Mouse (Mus musculus) heart, postnatal 0 days (tissue): Measurements from ENCODE around the gene Csnk1g2. TPM values are rescaled to one million over a fixed set of nuclear protein-coding genes. Genes with fewer than 3 reads are reported as not detected.

Experiments
- ATAC-seq: fragments of 200-750 bp; cut with Nextera tagmentation; 2 replicates; pipeline ENCODE4 v1.8.0; 2017; ENCODE audit warnings: low read depth, moderate number of reproducible peaks, moderate library complexity; ENCODE audit not compliant: insufficient read depth
- DNase-seq: peaks from one replicate; pipeline ENCODE4 v3.0.0-alpha.2; 2016; ENCODE audit warnings: low spot score
- H3K27ac ChIP-seq: fragments of 300-500 bp; sonication (generic); 2 replicates; pipeline ENCODE4 v1.5.1; 2014; ENCODE audit warnings: low read depth, mild to moderate bottlenecking
- H3K27me3 ChIP-seq: fragments of 300-500 bp; sonication (generic); 2 replicates; pipeline ENCODE4 v1.6.1; 2014; ENCODE audit warnings: low read length, mixed read lengths; ENCODE audit not compliant: control insufficient read depth, insufficient read depth
- H3K36me3 ChIP-seq: fragments of 300-500 bp; sonication (generic); replicated peaks from 2 replicates; pipeline ENCODE4 v1.6.1; 2014; ENCODE audit warnings: low read length, mixed read lengths; ENCODE audit not compliant: control insufficient read depth, insufficient read depth
- H3K4me1 ChIP-seq: fragments of 300-500 bp; sonication (generic); 2 replicates; pipeline ENCODE4 v1.6.1; 2014; ENCODE audit warnings: antibody characterized with exemption; ENCODE audit not compliant: control insufficient read depth, insufficient read depth
- H3K4me2 ChIP-seq: fragments of 300-500 bp; sonication (generic); 2 replicates; pipeline ENCODE4 v1.6.1; 2014; ENCODE audit warnings: low read depth, mild to moderate bottlenecking, low read length, moderate library complexity
- H3K4me3 ChIP-seq: fragments of 300-500 bp; sonication (generic); 2 replicates; pipeline ENCODE4 v1.5.1; 2014; ENCODE audit warnings: low read depth, low read length
- H3K9ac ChIP-seq: fragments of 300-500 bp; sonication (generic); replicated peaks from 2 replicates; pipeline ENCODE4 v1.6.1; 2014; ENCODE audit warnings: low read depth, low read length, mixed read lengths
- H3K9me3 ChIP-seq: fragments of 300-500 bp; sonication (generic); replicated peaks from 2 replicates; pipeline ENCODE4 v1.6.1; 2016; ENCODE audit warnings: low read length; ENCODE audit not compliant: control insufficient read depth
- CTCF ChIP-seq: IDR thresholded peaks from 2 replicates; pipeline ENCODE4 v1.5.1; 2016; ENCODE audit warnings: antibody characterized with exemption, control low read depth, low read depth
- EP300 ChIP-seq: IDR thresholded peaks from 2 replicates; pipeline ENCODE4 v1.6.1; 2016; ENCODE audit warnings: antibody characterized with exemption, low read depth
- WGBS: fragments of 180-500 bp; shearing (Covaris S2); extraction: QIAGEN DNeasy Blood & Tissue Kit; methylation state at CpG from one replicate; pipeline ENCODE4 v1.1.7; 2014; 5-methylcytosine and 5-hydroxymethylcytosine counted together
- polyA plus RNA-seq: library from polyadenylated mRNA; unstranded; fragments of >200 nt; fragmentation: Nextera tagmentation; extraction: Ambion mirVana; gene quantifications from 2 replicates; pipeline ENCODE4 v1.2.1, GENCODE M21; 2015
- total RNA-seq: library from RNA; depleted of rRNA; stranded (reverse); fragments of >200 nt; gene quantifications from 2 replicates; pipeline ENCODE4 v1.2.3, GENCODE M21; 2014; ENCODE audit warnings: low replicate concordance

The Csnk1g2 gene
- total and polyA plus RNA-seq, 2 experiments from 2014 or later: 75.6 to 141 TPM

- H3K4me1 ChIP-seq: peaks cover 11% of the 10 kb centered on the region
- ATAC-seq (peak; percentile 88), DNase-seq (peak; percentile 100)
- H3K9ac ChIP-seq: peak overlapping the region; percentile 92
- H3K36me3 ChIP-seq: peaks cover 6% of the 10 kb centered on the region; the same call in 1 of the 2 replicates
- H3K9me3 ChIP-seq: no peaks in the 10 kb centered on the region
- peak overlapping the region; percentile 72 for H3K27ac ChIP-seq
- H3K4me3 ChIP-seq: peak overlapping the region; percentile 87
- WGBS: 3% methylated on average over 52 of the region's 72 CpGs
- peak overlapping the region; percentile 87 for H3K4me2 ChIP-seq
- TF ChIP-seq CTCF: no peak
- TF ChIP-seq EP300: no peak
- no peaks in the 10 kb centered on the region for H3K27me3 ChIP-seq
Observed at GRCm38 (mm10) chr10:80656130-80656862, 33.7 kb downstream of the Csnk1g2 start.

GRCm38 (mm10) chr10:80656863-80657623, 34.4 kb downstream of the Csnk1g2 start, which contains the start of gene Btbd2:
TSS of gene Btbd2 (minus strand) at chr10:80657071.
- H3K4me3 ChIP-seq: peak within 1 kb of the TSS; percentile 87
- peaks cover 11% of the 10 kb centered on the region for H3K4me1 ChIP-seq
- DNase-seq (no peak), ATAC-seq (peak; percentile 5)
- H3K9ac ChIP-seq: peak within 1 kb of the TSS; percentile 92
- peak within 1 kb of the TSS; percentile 72 for H3K27ac ChIP-seq
- H3K27me3 ChIP-seq: no peaks in the 10 kb centered on the region
- H3K9me3 ChIP-seq: no peaks in the 10 kb centered on the region
- H3K36me3 ChIP-seq: peaks cover 3% of the 10 kb centered on the region; the same call in 1 of the 2 replicates
- TF ChIP-seq EP300 (no peak), CTCF (no peak)
- WGBS: 28% methylated on average over 15 of the region's 15 CpGs
- peak within 1 kb of the TSS; percentile 87 for H3K4me2 ChIP-seq

- ATAC-seq (no peak), DNase-seq (no peak)
- Histone ChIP-seq H3K4me2 (no peak overlapping the region), H3K4me1 (peaks cover 16% of the 10 kb centered on the region), H3K9me3 (no peaks in the 10 kb centered on the region), H3K4me3 (no peak overlapping the region), H3K9ac (no peak overlapping the region), H3K27me3 (no peaks in the 10 kb centered on the region), H3K27ac (no peak overlapping the region), H3K36me3 (no peaks in the 10 kb centered on the region)
- 81% methylated on average over 14 of the region's 14 CpGs for WGBS
- no peak for TF ChIP-seq EP300
- no peak for TF ChIP-seq CTCF
Observed at GRCm38 (mm10) chr10:80658194-80658840, 35.7 kb downstream of the Csnk1g2 start.

- 62% methylated on average over 4 of the region's 4 CpGs for WGBS
- Histone ChIP-seq H3K36me3 (no peaks in the 10 kb centered on the region), H3K9ac (no peak overlapping the region), H3K4me3 (no peak overlapping the region), H3K4me2 (no peak overlapping the region; the same call in 1 of the 2 replicates), H3K4me1 (peaks cover 21% of the 10 kb centered on the region), H3K27ac (no peak overlapping the region), H3K9me3 (no peaks in the 10 kb centered on the region), H3K27me3 (no peaks in the 10 kb centered on the region)
- DNase-seq: no peak
- TF ChIP-seq CTCF (no peak), EP300 (no peak)
- ATAC-seq: no peak
Observed at GRCm38 (mm10) chr10:80658841-80659202, 36.2 kb downstream of the Csnk1g2 start.

GRCm38 (mm10) chr10:80659213-80659612, 36.6 kb downstream of the Csnk1g2 start:
- Histone ChIP-seq H3K4me2 (peak overlapping the region; percentile 54), H3K9ac (no peak overlapping the region), H3K27me3 (no peaks in the 10 kb centered on the region), H3K9me3 (no peaks in the 10 kb centered on the region), H3K27ac (no peak overlapping the region), H3K36me3 (no peaks in the 10 kb centered on the region), H3K4me3 (peak overlapping the region; percentile 33), H3K4me1 (peaks cover 25% of the 10 kb centered on the region)
- no peak for ATAC-seq
- DNase-seq: peak; percentile 68
- WGBS: 11% methylated on average over 10 of the region's 10 CpGs
- no peak for TF ChIP-seq EP300
- peak; percentile 69 for TF ChIP-seq CTCF
